ENCODE assay signal across 8 mouse cellular contexts in the genomic region with DNA sequence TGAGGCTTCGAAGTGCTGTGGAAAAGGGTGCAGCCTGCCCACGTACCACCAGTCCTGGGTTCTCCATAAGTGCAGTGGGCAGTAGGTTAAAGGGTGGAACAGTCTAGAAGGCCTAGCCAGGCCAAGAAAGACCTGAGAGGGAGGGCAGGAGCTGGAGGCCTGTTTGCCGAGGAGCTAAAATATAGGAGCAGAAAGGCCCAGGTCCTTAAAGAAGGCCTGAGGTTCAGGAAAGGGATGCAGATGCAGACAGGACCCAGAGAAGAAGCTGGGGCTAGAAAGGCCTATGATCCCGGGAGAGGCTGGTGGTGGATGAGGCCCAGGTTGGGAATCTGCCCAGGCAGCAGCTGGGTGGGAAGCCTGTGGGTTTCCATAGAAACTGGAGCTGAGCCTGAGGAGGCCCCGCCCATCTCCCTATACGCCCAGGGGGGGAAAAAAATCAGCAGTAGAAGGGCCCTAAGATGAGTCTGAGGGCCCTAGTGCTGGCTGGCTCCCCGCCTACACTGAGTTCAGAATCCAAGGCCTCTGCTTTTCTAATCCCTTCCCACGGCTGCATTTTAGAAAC. TPM values are rescaled to one million over a fixed set of nuclear protein-coding genes. Genes with fewer than 3 reads are reported as not detected.
A peak's percentile ranks its signal among the peaks of the same experiment; 100 is the strongest.
DNase-seq lines count a peak whose midpoint lies in the region; ATAC-seq and TF ChIP-seq lines count a peak whose summit lies in the region.

Gene Btbd19, minus strand, starts transcription at position 378 of the 562 bp plus-strand sequence.

- peak within 1 kb of the TSS; percentile 60 for H3K9ac ChIP-seq in hindbrain, embryonic 13.5 days
- peak within 1 kb of the TSS; percentile 16; the same call in 1 of the 2 replicates for H3K9ac ChIP-seq in lung, postnatal 0 days (replicated peaks; ENCODE audit: low read depth)

- no peaks in the 10 kb centered on the region for H3K27me3 ChIP-seq in G1E (ENCODE audit: insufficient read depth, low read length)
- H3K27me3 ChIP-seq in hindbrain, embryonic 13.5 days, result no peaks in the 10 kb centered on the region
- H3K27me3 ChIP-seq in lung, postnatal 0 days (replicated peaks; ENCODE audit: insufficient read depth, low read length), result no peaks in the 10 kb centered on the region

- ATAC-seq in G1E (ENCODE audit: extremely low read depth, insufficient number of reproducible peaks, low FRiP score, poor library complexity, severe bottlenecking), result no peak
- ATAC-seq in hindbrain, embryonic 13.5 days (ENCODE audit: low FRiP score), result no peak
- ATAC-seq in lung, postnatal 0 days, result peak; percentile 46

- WGBS in hindbrain, embryonic 13.5 days, result 34% methylated on average over 8 of the region's 8 CpGs
- WGBS in lung, postnatal 0 days, result 36% methylated on average over 8 of the region's 8 CpGs

- TF ChIP-seq EP300 in lung, postnatal 0 days (IDR thresholded peaks at IDR 0.05), result no peak

- peaks cover 44% of the 10 kb centered on the region for H3K36me3 ChIP-seq in G1E (replicated peaks)
- H3K36me3 ChIP-seq in hindbrain, embryonic 13.5 days, result peaks cover 28% of the 10 kb centered on the region
- H3K36me3 ChIP-seq in lung, postnatal 0 days (ENCODE audit: insufficient read depth, low read length), result no peaks in the 10 kb centered on the region

- H3K9me3 ChIP-seq in G1E (replicated peaks), result no peaks in the 10 kb centered on the region
- no peaks in the 10 kb centered on the region for H3K9me3 ChIP-seq in hindbrain, embryonic 13.5 days
- H3K9me3 ChIP-seq in lung, postnatal 0 days (ENCODE audit: low read length), result no peaks in the 10 kb centered on the region

- peak within 1 kb of the TSS; percentile 100 for H3K27ac ChIP-seq in brown adipose tissue, adult 24 weeks (replicated peaks; ENCODE audit: low read depth, low read length)
- peak within 1 kb of the TSS; percentile 92 for H3K27ac ChIP-seq in gastrocnemius, adult 2 months
- peak within 1 kb of the TSS; percentile 89 for H3K27ac ChIP-seq in hindbrain, embryonic 13.5 days
- peak within 1 kb of the TSS; percentile 88 for H3K27ac ChIP-seq in lung, postnatal 0 days (ENCODE audit: low read length)

- H3K4me1 ChIP-seq in G1E (ENCODE audit: insufficient read depth, low read depth, low read length), result peaks cover 65% of the 10 kb centered on the region
- peaks cover 29% of the 10 kb centered on the region for H3K4me1 ChIP-seq in brown adipose tissue, adult 24 weeks (ENCODE audit: control insufficient read depth, insufficient read depth, insufficient read length, low read length)
- peaks cover 33% of the 10 kb centered on the region for H3K4me1 ChIP-seq in hindbrain, embryonic 13.5 days (replicated peaks)
- peaks cover 20% of the 10 kb centered on the region for H3K4me1 ChIP-seq in lung, postnatal 0 days (ENCODE audit: insufficient read depth, low read depth, low read length)

- H3K4me2 ChIP-seq in hindbrain, embryonic 13.5 days, result 0 out of 2 replicates have a peak within 1 kb of the TSS, but pooled peaks have one; percentile 10
- 0 out of 2 replicates have a peak within 1 kb of the TSS, but pooled peaks have one; percentile 1 for H3K4me2 ChIP-seq in lung, postnatal 0 days (replicated peaks; ENCODE audit: low read depth, low read length)

- intact Hi-C loops in gastrocnemius, adult 2 months (cut with DNase I), result no loop called here

- H3K4me3 ChIP-seq in G1E (ENCODE audit: low read depth, low read length), result peak within 1 kb of the TSS; percentile 58; the same call in 1 of the 2 replicates
- peak within 1 kb of the TSS; percentile 20 for H3K4me3 ChIP-seq in brown adipose tissue, adult 24 weeks (ENCODE audit: insufficient read depth, low read depth, low read length)
- H3K4me3 ChIP-seq in gastrocnemius, adult 2 months, result peak within 1 kb of the TSS; percentile 54
- H3K4me3 ChIP-seq in hindbrain, embryonic 13.5 days, result no peak within 1 kb of the TSS
- no peak within 1 kb of the TSS for H3K4me3 ChIP-seq in lung, postnatal 0 days (ENCODE audit: low read depth, low read length)

- peak; percentile 44 for DNase-seq in G1E (ENCODE audit: low spot score)
- DNase-seq in gastrocnemius, adult 2 months, result peak; percentile 83
- DNase-seq in layer of hippocampus, postnatal 36 days, result peak; percentile 68 to 81
- DNase-seq in lung, postnatal 0 days (ENCODE audit: low spot score), result peak; percentile 85
- peak; percentile 62 for DNase-seq in ovary, postnatal 36 days (ENCODE audit: low spot score)
- no peak for DNase-seq in natural killer cell, adult 2 months (ENCODE audit: low spot score in 2 of 2)

- TF ChIP-seq CTCF in G1E (IDR thresholded peaks at IDR 0.05; ENCODE audit: low read depth, low read length), result no peak
- TF ChIP-seq CTCF in gastrocnemius, adult 2 months (IDR thresholded peaks at IDR 0.05), result no peak
- TF ChIP-seq CTCF in lung, postnatal 0 days (IDR thresholded peaks at IDR 0.05), result no peak

RNA-seq across cellular contexts. Expression of gene Btbd19, which starts in this region (rescaled TPM):
- total RNA-seq in G1E (2014; fragmentation: Nextera tagmentation) (34.6 and 46.3 TPM in 2 replicates), G1E (2017) (12.3 and 12.8 TPM in 2 replicates)
- polyA plus RNA-seq in G1E (2012), result 20.0 and 33.5 TPM in 2 replicates
- polyA plus RNA-seq in brown adipose tissue, adult 24 weeks (2012; ENCODE audit: insufficient read depth, insufficient read length, missing spikeins), result 1.8 TPM in 1 of 2 replicates, not detected in the other
- 1 to 10 TPM; 2.3 to 2.5 TPM for total RNA-seq in gastrocnemius, adult 2 months (2021)
- polyA plus RNA-seq in hindbrain, embryonic 13.5 days (2015; fragmentation: Nextera tagmentation; extraction: Ambion mirVana), result 3.9 and 4.2 TPM in 2 replicates
- 10 to 100 TPM; 11.6 to 13.4 TPM for total RNA-seq in layer of hippocampus, postnatal 36 days (2021)
- polyA plus RNA-seq in lung, postnatal 0 days (2015; fragmentation: Nextera tagmentation; extraction: Ambion mirVana), result 3.8 and 4.3 TPM in 2 replicates

Comparison
In these comparisons a context has a peak if more than half of its experiments do, and no peak if none do; other contexts are left out.
1. DNase-seq: peak in G1E (single experiment), gastrocnemius, adult 2 months (single experiment), layer of hippocampus, postnatal 36 days (2 of 2), lung, postnatal 0 days (single experiment) and ovary, postnatal 36 days (single experiment); none in natural killer cell, adult 2 months (0 of 2).
2. H3K4me3 ChIP-seq: peak in G1E (single experiment), brown adipose tissue, adult 24 weeks (single experiment) and gastrocnemius, adult 2 months (single experiment); none in hindbrain, embryonic 13.5 days (single experiment) and lung, postnatal 0 days (single experiment).
3. Peak in every context shown above with its lines, with median percentiles within 50 percentile points of each other: H3K27ac ChIP-seq.